Mouse (Mus musculus): ENCODE measurements around the gene Nfkbiz. TPM values are rescaled to one million over a fixed set of nuclear protein-coding genes. Genes with fewer than 3 reads are reported as not detected.
A peak's percentile ranks its signal among the peaks of the same experiment; 100 is the strongest.

Nfkbiz gene
- polyA plus RNA-seq, 1 experiment from 2014 or later, result 94.5 TPM

DNA sequence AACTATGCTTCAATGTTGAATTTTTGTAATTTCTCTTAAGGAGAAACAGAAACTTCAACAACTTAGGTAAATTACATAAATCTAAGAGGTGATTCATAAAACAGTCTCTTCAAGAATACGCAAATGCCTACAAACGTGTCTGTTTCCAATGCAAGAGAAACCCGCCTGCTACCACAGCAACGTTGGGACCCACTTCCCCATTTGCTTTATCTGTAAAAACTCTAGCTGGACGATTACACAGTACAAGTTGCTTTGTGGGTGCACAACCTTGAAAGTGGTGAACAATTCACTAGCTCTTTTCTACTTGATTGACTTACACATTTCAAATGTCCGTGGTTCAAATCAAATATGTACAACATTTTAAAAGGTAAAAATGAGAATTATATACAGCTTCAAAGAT is 26.9 kb downstream of the Nfkbiz start:
- TF ChIP-seq CTCF (IDR thresholded peaks at IDR 0.05), result no peak
- H3K27me3 ChIP-seq, result no peaks in the 10 kb centered on the region
- in situ Hi-C loops (cut with MboI; ENCODE audit: low pct_unique_long_range_greater_than_20kb), result loop anchor here (10.0 kb wide), 1 partner anchor 177 kb away; no protein-coding TSS in a partner anchor
- POLR2A ChIA-PET, result no interaction called here
- ATAC-seq, result no peak
- CTCF ChIA-PET, result no interaction called here
- no peak for DNase-seq (ENCODE audit: low read depth, low spot score)

DNA sequence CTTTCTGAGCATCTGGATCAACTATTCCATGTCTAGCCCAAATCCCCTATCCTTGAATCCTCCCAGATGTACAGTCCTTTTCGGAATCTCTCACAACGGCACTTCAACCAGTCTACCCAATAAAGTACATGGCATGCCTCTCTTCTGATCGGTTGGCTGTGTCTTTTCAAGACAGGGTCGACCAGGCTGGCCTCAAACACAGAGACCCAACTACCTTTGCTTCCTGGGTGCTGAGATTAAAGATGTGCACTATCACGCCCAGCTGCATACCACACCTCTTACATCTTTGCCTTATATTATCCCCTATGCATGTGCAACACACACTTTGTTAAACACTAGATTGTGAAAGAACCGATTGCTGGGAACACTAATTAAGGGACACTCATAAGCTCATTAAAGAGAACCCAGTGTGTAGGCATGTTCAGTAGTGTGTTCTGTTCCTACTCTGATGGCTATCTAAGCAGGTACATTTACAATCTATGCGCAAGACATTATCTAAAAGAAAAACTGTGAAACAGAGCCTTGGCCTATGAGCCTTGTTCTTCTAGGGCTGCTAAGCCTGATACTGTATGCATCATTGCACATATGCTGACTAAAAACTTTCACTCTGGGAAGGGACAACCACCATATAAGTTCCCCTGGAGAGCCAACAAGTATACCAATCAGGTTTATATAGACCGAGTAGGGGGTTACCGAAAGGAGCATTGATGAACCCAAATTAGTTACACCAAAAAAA is 28.8 kb downstream of the Nfkbiz start:
- ATAC-seq (peak; percentile 45), DNase-seq (ENCODE audit: low read depth, low spot score) (no peak)
- POLR2A ChIA-PET, result no interaction called here
- H3K27me3 ChIP-seq, result no peaks in the 10 kb centered on the region
- TF ChIP-seq CTCF (IDR thresholded peaks at IDR 0.05), result no peak
- CTCF ChIA-PET, result interaction anchor here (1.2 kb wide), 1 partner anchor 112 kb away, joined by 3 read pairs; no protein-coding TSS in a partner anchor
- in situ Hi-C loops (cut with MboI; ENCODE audit: low pct_unique_long_range_greater_than_20kb), result loop anchor here (10.0 kb wide), 1 partner anchor 175 kb away; no protein-coding TSS in a partner anchor

DNA sequence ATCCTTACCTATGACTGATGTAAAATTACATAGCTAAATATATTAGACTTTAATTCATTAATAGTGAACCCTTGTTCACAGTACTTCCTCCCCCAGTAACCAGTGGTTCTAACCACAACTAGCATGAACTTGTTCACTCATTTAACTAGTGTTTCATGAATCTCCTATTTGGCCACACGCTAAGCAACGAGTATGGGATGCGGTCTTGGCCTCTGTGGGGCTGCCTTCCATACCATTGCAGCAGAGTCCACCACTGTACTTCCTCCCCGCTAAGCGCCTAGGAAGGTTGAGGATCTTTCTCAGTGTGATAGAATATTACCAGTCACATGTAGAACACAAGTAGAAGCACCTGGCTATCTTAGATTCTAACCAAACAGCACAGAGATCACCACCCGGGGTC is 29.4 kb downstream of the Nfkbiz start:
- DNase-seq (ENCODE audit: low read depth, low spot score) (no peak), ATAC-seq (no peak)
- ChIA-PET POLR2A (no interaction called here), CTCF (interaction anchor here (1.2 to 1.7 kb wide), 2 partner anchors 111 to 289 kb away, joined by 3 read pairs; no protein-coding TSS in a partner anchor)
- no peaks in the 10 kb centered on the region for H3K27me3 ChIP-seq
- no peak for TF ChIP-seq CTCF (IDR thresholded peaks at IDR 0.05)
- in situ Hi-C loops (cut with MboI; ENCODE audit: low pct_unique_long_range_greater_than_20kb), result no loop called here

DNA sequence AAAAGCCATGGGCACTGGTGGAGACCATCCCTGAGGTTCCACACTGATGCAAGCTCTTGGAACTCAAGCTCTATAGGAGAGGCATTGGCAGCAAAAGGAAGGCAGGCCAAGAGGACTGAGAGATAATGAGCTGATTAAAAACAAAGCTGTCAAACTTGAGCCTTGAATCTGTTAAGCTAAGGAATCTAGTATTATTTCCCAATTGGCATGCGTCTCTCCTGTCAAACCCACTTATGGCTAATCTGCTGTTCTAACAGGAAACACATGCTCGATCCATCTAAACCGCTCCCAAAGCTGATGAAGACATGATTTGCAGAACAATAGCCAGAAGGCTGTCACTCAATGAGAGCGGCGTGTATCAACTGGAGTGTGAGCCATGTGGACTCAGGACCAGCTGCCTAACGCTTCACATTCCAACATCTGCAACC is 31.2 kb downstream of the Nfkbiz start:
- in situ Hi-C loops (cut with MboI; ENCODE audit: low pct_unique_long_range_greater_than_20kb), result no loop called here
- ChIA-PET CTCF (interaction anchor here (1.7 kb wide), 1 partner anchor 287 kb away, joined by 3 read pairs; no protein-coding TSS in a partner anchor), POLR2A (no interaction called here)
- H3K27me3 ChIP-seq, result no peaks in the 10 kb centered on the region
- no peak for TF ChIP-seq CTCF (IDR thresholded peaks at IDR 0.05)
- DNase-seq (ENCODE audit: low read depth, low spot score) (no peak), ATAC-seq (peak; percentile 6)

DNA sequence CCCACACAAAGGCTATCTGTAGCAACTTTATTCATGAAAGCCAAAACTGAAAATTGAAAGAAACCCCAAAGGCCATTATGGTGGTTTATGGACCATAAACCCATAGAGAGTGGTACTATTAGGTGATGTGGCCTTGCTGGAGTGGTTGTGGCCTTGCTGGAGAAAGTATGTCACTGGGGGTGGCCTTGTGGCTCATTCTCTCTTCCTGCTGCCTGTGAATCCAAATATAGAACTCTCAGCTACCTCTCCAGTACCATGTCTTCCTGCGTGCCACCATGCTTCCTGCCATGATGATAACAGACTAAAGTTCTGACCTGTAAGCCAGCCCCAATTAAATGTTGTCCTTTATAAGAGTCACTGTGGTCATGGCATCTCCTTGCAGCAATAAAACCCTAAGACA is 33.9 kb downstream of the Nfkbiz start:
- no peak for TF ChIP-seq CTCF (IDR thresholded peaks at IDR 0.05)
- ATAC-seq (no peak), DNase-seq (ENCODE audit: low read depth, low spot score) (no peak)
- H3K27me3 ChIP-seq, result no peaks in the 10 kb centered on the region
- in situ Hi-C loops (cut with MboI; ENCODE audit: low pct_unique_long_range_greater_than_20kb), result no loop called here
- POLR2A ChIA-PET, result interaction anchor here (0.6 kb wide), 1 partner anchor 872 kb away, joined by 3 read pairs; no protein-coding TSS in a partner anchor
- CTCF ChIA-PET, result no interaction called here

DNA sequence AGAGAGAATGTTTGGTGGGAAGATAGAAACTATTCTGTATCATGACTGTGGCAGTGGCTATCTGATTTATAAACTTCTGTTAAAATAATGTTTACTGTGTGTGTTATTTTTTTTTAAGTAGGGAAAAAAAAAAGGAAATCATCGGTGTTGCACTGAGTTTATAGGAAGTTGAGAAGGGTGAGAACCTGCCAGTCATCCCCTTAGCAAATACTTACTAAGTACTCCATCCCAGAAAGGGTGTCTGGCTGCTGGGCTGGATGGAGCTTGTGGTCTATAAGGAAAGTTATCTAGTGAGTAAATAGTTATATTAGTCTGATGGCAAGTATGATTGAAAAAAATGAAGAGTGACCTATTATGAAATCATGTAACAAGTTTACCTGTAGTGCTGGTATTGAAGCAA is 37.1 kb downstream of the Nfkbiz start:
- CTCF ChIA-PET, result no interaction called here
- no peak for DNase-seq (ENCODE audit: low read depth, low spot score)
- H3K27me3 ChIP-seq, result no peaks in the 10 kb centered on the region
- in situ Hi-C loops (cut with MboI; ENCODE audit: low pct_unique_long_range_greater_than_20kb), result no loop called here
- no peak for ATAC-seq
- POLR2A ChIA-PET, result no interaction called here
- TF ChIP-seq CTCF (IDR thresholded peaks at IDR 0.05), result no peak

DNA sequence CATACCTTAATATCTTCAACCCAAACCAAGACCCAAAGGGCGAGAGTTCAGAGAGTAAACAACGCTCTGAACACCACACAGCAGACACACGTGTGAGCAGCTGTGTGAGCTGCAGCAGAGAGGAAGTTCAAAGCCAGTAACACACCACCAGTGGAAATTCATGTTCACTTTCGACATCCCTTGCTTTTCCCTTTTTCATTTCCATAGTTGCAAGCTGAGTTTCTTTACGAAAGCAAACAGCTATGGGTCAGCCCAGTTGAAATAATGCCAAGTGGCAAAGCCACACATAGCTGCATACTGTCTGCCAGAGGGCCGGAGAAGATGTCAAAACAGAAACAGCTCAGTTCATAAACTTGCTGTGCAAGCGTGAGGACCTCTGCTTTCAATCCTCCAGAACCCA is 39.9 kb downstream of the Nfkbiz start:
- DNase-seq (ENCODE audit: low read depth, low spot score) (no peak), ATAC-seq (no peak)

DNA sequence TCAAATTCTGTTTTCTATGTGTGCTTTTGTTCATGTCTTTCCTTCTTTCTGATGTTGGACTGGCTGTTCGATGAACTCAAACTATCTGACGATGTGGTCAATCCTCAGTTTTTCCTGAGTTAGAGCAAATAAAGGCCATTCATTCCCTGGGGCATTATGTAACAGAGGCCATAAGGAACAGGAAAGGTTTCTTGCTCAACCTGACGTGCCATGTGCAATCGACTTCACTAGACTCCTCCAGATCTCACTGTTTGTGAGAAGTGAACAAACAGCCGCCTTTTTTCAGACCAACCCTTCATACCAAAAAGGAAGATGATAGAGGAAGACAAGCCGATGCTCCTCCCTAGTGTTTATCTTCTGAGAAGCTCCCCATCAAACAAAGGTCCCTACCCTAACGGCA is 48.4 kb downstream of the Nfkbiz start:
- H3K27me3 ChIP-seq, result no peaks in the 10 kb centered on the region
- ChIA-PET POLR2A (no interaction called here), CTCF (no interaction called here)
- in situ Hi-C loops (cut with MboI; ENCODE audit: low pct_unique_long_range_greater_than_20kb), result no loop called here
- no peak for DNase-seq (ENCODE audit: low read depth, low spot score)
- no peak for TF ChIP-seq CTCF (IDR thresholded peaks at IDR 0.05)
- ATAC-seq, result no peak

More for the DNA sequence above, 39.9 kb downstream of the Nfkbiz start:
- no peaks in the 10 kb centered on the region for H3K27me3 ChIP-seq
- POLR2A ChIA-PET, result interaction anchor here (0.7 kb wide), 1 partner anchor 53 kb away, joined by 3 read pairs; no protein-coding TSS in a partner anchor
- in situ Hi-C loops (cut with MboI; ENCODE audit: low pct_unique_long_range_greater_than_20kb), result no loop called here
- CTCF ChIA-PET, result interaction anchor here (0.9 kb wide), 1 partner anchor 40 kb away, joined by 3 read pairs; the partner anchor contains the start of gene Nfkbiz
- TF ChIP-seq CTCF (IDR thresholded peaks at IDR 0.05), result no peak

DNA sequence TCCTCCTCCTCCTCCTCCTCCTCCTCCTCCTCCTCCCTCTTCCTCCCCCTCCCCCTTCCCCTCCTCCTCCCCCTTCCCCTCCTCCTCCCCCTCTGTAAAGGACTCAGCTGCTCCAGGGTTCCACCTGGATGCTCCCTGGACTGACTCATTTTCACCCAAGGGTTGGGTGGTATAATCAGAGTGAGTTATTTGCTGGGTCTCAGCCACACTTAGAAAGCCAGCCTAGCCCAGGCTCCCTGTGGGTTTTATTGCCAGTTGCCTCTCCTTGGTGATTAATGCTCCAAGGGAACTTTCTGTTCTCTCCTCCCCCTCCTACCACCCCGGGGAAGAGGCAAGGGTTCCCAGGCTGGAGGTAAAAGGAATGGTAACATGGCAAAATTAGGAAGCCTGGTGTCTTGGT is 49.4 kb downstream of the Nfkbiz start:
- ChIA-PET POLR2A (no interaction called here), CTCF (no interaction called here)
- no peak for TF ChIP-seq CTCF (IDR thresholded peaks at IDR 0.05)
- ATAC-seq, result peak; percentile 100
- peak; percentile 77 for DNase-seq (ENCODE audit: low read depth, low spot score)
- in situ Hi-C loops (cut with MboI; ENCODE audit: low pct_unique_long_range_greater_than_20kb), result no loop called here
- no peaks in the 10 kb centered on the region for H3K27me3 ChIP-seq

DNA sequence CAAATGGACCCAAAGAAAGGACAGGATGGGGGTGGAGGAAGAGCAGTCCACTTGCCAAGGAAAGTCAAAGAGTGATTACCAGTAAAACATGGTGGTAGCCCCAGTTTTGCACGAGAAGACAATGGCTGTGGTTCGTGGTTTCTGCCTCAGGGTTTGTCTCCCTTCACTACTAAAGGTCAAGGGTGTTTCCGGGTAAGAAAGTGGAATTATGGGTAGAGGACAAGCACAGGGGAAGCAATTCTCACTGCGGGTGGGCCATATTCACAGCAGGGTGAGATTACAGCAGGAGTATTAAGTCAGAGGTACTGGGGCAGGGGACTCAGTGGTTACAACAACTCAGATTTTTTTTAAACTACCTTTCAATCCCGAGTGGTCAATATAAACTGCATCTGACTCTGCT is 50.0 kb downstream of the Nfkbiz start:
- TF ChIP-seq CTCF (IDR thresholded peaks at IDR 0.05), result no peak
- ChIA-PET POLR2A (no interaction called here), CTCF (no interaction called here)
- no peak for ATAC-seq
- DNase-seq (ENCODE audit: low read depth, low spot score), result no peak
- H3K27me3 ChIP-seq, result no peaks in the 10 kb centered on the region
- in situ Hi-C loops (cut with MboI; ENCODE audit: low pct_unique_long_range_greater_than_20kb), result no loop called here

DNA sequence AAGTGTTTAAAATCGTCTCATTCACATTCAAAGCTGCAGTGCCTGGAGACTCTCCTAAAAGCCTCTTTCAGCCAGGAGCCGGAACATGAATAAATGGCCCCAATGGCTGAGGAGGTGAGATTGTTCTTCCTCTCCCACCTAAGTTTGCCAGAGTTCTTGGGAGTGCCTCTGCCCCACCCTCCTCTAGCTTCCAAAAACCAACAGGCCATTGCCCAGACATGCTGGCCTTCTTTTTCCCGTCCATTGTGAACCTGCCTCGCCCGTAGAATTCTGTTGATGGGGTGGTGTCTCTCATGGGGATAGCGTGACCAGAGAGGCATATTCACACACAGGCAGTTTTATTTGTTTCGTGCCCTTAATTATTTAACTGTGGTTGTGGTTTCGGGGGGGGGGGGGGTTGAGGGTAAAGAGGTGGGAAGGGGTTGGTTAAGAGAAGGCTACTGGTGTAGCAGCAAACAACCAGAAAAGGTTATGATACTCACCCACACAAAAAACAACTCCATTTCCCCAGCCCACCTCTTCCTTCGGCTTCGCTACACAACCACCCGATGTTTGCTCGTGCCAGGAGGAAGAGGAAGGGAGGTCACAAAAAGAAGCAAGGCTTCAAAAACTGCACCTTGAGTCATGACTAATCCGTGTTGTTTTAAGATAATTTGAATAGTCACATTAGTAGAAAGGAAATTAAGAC is 51.2 kb downstream of the Nfkbiz start:
- ATAC-seq, result no peak
- DNase-seq (ENCODE audit: low read depth, low spot score), result no peak
- ChIA-PET CTCF (no interaction called here), POLR2A (no interaction called here)
- in situ Hi-C loops (cut with MboI; ENCODE audit: low pct_unique_long_range_greater_than_20kb), result no loop called here
- no peaks in the 10 kb centered on the region for H3K27me3 ChIP-seq
- no peak for TF ChIP-seq CTCF (IDR thresholded peaks at IDR 0.05)
